Mouse (Mus musculus): ENCODE measurements around the gene Cracr2b. TPM values are rescaled to one million over a fixed set of nuclear protein-coding genes. Genes with fewer than 3 reads are reported as not detected.
A peak's percentile ranks its signal among the peaks of the same experiment; 100 is the strongest.

Cracr2b gene
- polyA plus RNA-seq, 1 experiment from 2014 or later = 20.2 TPM

- no peaks in the 10 kb centered on the region for H3K27me3 ChIP-seq (ENCODE audit: control insufficient read depth, insufficient read depth, low read length)
- peaks cover 24% of the 10 kb centered on the region for H3K4me1 ChIP-seq (ENCODE audit: control insufficient read depth, insufficient read depth, low read length)
- H3K27ac ChIP-seq (ENCODE audit: low read length) = no peak overlapping the region
- no peak for ATAC-seq (ENCODE audit: insufficient number of reproducible peaks, insufficient read depth, low FRiP score, low read depth)
- H3K9ac ChIP-seq (replicated peaks; ENCODE audit: low read depth, low read length) = no peak overlapping the region; the same call in 1 of the 2 replicates
- peak overlapping the region; percentile 90 for H3K4me2 ChIP-seq (replicated peaks; ENCODE audit: low read depth, low read length)
- H3K4me3 ChIP-seq (ENCODE audit: low read depth, low read length) = peak overlapping the region; percentile 68
- WGBS = 65% methylated on average over 2 of the region's 2 CpGs
- no peaks in the 10 kb centered on the region for H3K9me3 ChIP-seq (ENCODE audit: control insufficient read depth, low read depth, low read length)
- peaks cover 30% of the 10 kb centered on the region for H3K36me3 ChIP-seq (ENCODE audit: control insufficient read depth, insufficient read depth, low read length)
These were observed 24.4 kb upstream of the Cracr2b start for GRCm38 (mm10) chr7:141436523-141436892.

DNA sequence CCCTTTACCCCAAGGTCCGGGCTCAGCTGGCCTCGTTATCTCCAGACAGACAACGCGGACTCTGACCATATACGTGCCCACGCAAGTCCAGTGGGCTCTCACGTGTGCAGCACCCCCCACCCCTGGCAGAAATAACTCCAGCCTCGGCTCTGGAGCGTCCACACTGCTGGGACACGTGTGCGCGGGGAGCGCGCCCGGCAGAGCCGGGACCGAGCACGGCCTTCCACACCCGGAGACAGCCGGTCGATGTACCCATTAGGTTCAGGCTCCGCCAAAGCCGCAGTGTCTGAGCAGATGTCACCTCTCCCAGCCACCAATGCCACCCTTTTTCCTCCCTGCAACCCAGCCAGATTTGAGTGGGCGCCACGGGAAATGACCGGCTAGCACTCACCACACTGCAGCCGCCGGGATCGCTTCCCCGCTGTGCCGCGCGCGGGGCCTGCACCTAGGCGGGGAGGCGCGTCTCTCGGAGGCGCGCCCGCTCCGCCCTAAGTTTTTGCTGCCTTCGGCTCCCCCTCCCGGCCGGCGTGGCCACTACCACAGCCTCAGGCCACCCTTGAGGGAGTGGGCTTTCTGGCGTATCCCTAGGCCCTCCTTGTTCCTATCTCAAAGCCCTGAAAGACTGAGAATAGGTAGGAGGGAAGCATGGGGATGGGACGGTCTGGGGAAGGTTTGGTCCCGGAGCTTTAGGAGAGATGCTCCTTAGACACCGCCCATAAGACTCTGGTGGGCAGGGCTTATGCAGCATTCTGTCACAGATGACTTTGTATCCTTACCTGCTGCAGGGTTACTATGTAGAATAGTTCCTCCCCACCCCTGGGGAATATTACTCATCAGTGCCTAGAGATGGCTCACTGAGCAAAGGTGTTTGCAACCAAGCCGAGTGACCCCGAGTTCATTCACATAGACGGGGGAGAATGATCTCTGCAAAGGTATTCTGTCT lies 23.4 kb upstream of the Cracr2b start, which contains the start of gene Slc25a22:
Gene Slc25a22 (minus strand): TSS at position 715 of the 943 bp plus-strand sequence.
- H3K9me3 ChIP-seq (ENCODE audit: control insufficient read depth, low read depth, low read length) = no peaks in the 10 kb centered on the region
- peaks cover 22% of the 10 kb centered on the region for H3K36me3 ChIP-seq (ENCODE audit: control insufficient read depth, insufficient read depth, low read length)
- 5% methylated on average over 53 of the region's 53 CpGs for WGBS
- H3K4me2 ChIP-seq (replicated peaks; ENCODE audit: low read depth, low read length) = peak within 1 kb of the TSS; percentile 90
- peak within 1 kb of the TSS; percentile 68 for H3K4me3 ChIP-seq (ENCODE audit: low read depth, low read length)
- ATAC-seq (ENCODE audit: insufficient number of reproducible peaks, insufficient read depth, low FRiP score, low read depth) = peak; percentile 74
- peak within 1 kb of the TSS; percentile 1; the same call in 1 of the 2 replicates for H3K27ac ChIP-seq (ENCODE audit: low read length)
- H3K4me1 ChIP-seq (ENCODE audit: control insufficient read depth, insufficient read depth, low read length) = peaks cover 28% of the 10 kb centered on the region
- peak within 1 kb of the TSS; percentile 69 for H3K9ac ChIP-seq (replicated peaks; ENCODE audit: low read depth, low read length)
- H3K27me3 ChIP-seq (ENCODE audit: control insufficient read depth, insufficient read depth, low read length) = no peaks in the 10 kb centered on the region

GRCm38 (mm10) chr7:141438201-141438968 lies 22.5 kb upstream of the Cracr2b start:
- peaks cover 15% of the 10 kb centered on the region; the same call in 1 of the 2 replicates for H3K36me3 ChIP-seq (ENCODE audit: control insufficient read depth, insufficient read depth, low read length)
- no peak for ATAC-seq (ENCODE audit: insufficient number of reproducible peaks, insufficient read depth, low FRiP score, low read depth)
- H3K4me2 ChIP-seq (replicated peaks; ENCODE audit: low read depth, low read length) = no peak overlapping the region
- 92% methylated on average over 12 of the region's 12 CpGs for WGBS
- H3K4me1 ChIP-seq (ENCODE audit: control insufficient read depth, insufficient read depth, low read length) = peaks cover 35% of the 10 kb centered on the region
- H3K27me3 ChIP-seq (ENCODE audit: control insufficient read depth, insufficient read depth, low read length) = no peaks in the 10 kb centered on the region
- H3K4me3 ChIP-seq (ENCODE audit: low read depth, low read length) = no peak overlapping the region
- no peak overlapping the region for H3K27ac ChIP-seq (ENCODE audit: low read length)
- H3K9me3 ChIP-seq (ENCODE audit: control insufficient read depth, low read depth, low read length) = no peaks in the 10 kb centered on the region
- H3K9ac ChIP-seq (replicated peaks; ENCODE audit: low read depth, low read length) = no peak overlapping the region

DNA sequence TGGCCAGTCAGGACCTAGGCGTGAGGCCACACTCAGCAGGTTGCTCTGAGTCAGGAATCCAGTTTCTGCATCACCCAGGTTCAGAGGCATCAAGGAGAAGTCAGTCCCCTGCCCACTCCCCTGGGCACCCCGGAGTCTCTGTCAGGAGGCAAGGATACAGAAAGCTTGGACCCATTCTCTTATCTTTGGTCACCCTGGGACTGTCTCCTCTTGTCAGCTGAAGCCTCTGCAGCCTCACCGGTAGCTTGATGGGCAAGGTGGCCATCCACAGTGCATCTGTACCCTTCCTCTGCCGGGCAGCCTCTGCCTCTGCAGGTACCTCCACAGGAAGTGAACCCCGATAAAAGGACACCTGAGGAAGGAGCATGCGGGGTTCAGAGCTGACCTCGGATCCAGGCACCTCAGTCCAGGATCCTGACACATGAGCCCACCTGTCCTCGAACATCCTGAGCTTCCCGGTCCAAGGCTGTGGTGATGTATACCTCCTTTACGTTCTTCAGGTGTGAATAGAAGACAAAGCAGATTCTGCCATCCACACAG lies 21.7 kb upstream of the Cracr2b start:
- Histone ChIP-seq H3K4me1 (ENCODE audit: control insufficient read depth, insufficient read depth, low read length) (peaks cover 36% of the 10 kb centered on the region; the same call in 1 of the 2 replicates), H3K27me3 (ENCODE audit: control insufficient read depth, insufficient read depth, low read length) (no peaks in the 10 kb centered on the region)
- no peak for ATAC-seq (ENCODE audit: insufficient number of reproducible peaks, insufficient read depth, low FRiP score, low read depth)

GRCm38 (mm10) chr7:141439811-141440210 lies 21.1 kb upstream of the Cracr2b start:
- H3K4me2 ChIP-seq (replicated peaks; ENCODE audit: low read depth, low read length) = no peak overlapping the region
- H3K4me1 ChIP-seq (ENCODE audit: control insufficient read depth, insufficient read depth, low read length) = peaks cover 37% of the 10 kb centered on the region; the same call in 1 of the 2 replicates

More for the DNA sequence above, 21.7 kb upstream of the Cracr2b start:
- no peak overlapping the region for H3K4me2 ChIP-seq (replicated peaks; ENCODE audit: low read depth, low read length)
- H3K9ac ChIP-seq (replicated peaks; ENCODE audit: low read depth, low read length) = no peak overlapping the region
- no peak overlapping the region for H3K4me3 ChIP-seq (ENCODE audit: low read depth, low read length)
- H3K27ac ChIP-seq (ENCODE audit: low read length) = no peak overlapping the region
- no peaks in the 10 kb centered on the region for H3K9me3 ChIP-seq (ENCODE audit: control insufficient read depth, low read depth, low read length)
- WGBS = 93% methylated on average over 10 of the region's 10 CpGs
- H3K36me3 ChIP-seq (ENCODE audit: control insufficient read depth, insufficient read depth, low read length) = peaks cover 15% of the 10 kb centered on the region; the same call in 1 of the 2 replicates

DNA sequence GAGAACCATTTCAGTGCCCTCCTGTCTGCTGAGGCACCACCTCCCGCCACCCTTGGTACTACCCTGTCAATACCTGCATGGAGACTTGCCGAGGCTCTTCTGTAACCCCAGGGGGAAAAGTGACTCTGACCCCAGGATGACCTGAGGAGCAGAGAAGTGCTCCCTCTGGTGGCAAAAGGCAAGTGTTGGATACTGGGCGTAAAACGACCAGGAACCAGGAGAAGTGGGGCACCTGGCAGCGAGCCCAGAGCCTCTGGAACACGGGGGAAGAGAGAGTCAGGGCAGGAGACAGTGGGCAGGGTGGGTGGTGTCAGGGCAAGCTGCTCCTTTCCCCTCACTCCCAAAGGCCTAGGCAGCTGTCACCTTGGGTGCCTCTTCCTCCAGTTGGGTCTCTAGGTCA lies 20.3 kb upstream of the Cracr2b start:
- ATAC-seq (ENCODE audit: insufficient number of reproducible peaks, insufficient read depth, low FRiP score, low read depth) = no peak
- Histone ChIP-seq H3K4me3 (ENCODE audit: low read depth, low read length) (no peak overlapping the region), H3K4me1 (ENCODE audit: control insufficient read depth, insufficient read depth, low read length) (peaks cover 32% of the 10 kb centered on the region; the same call in 1 of the 2 replicates), H3K9me3 (ENCODE audit: control insufficient read depth, low read depth, low read length) (no peaks in the 10 kb centered on the region), H3K36me3 (ENCODE audit: control insufficient read depth, insufficient read depth, low read length) (peaks cover 15% of the 10 kb centered on the region; the same call in 1 of the 2 replicates), H3K9ac (replicated peaks; ENCODE audit: low read depth, low read length) (no peak overlapping the region), H3K27ac (ENCODE audit: low read length) (no peak overlapping the region), H3K4me2 (replicated peaks; ENCODE audit: low read depth, low read length) (no peak overlapping the region), H3K27me3 (ENCODE audit: control insufficient read depth, insufficient read depth, low read length) (no peaks in the 10 kb centered on the region)
- 30% methylated on average over 6 of the region's 6 CpGs for WGBS

More at GRCm38 (mm10) chr7:141439811-141440210, 21.1 kb upstream of the Cracr2b start:
- no peak overlapping the region for H3K27ac ChIP-seq (ENCODE audit: low read length)
- ATAC-seq (ENCODE audit: insufficient number of reproducible peaks, insufficient read depth, low FRiP score, low read depth) = no peak
- H3K27me3 ChIP-seq (ENCODE audit: control insufficient read depth, insufficient read depth, low read length) = no peaks in the 10 kb centered on the region
- 91% methylated on average over 11 of the region's 11 CpGs for WGBS
- H3K36me3 ChIP-seq (ENCODE audit: control insufficient read depth, insufficient read depth, low read length) = peaks cover 15% of the 10 kb centered on the region; the same call in 1 of the 2 replicates
- H3K9ac ChIP-seq (replicated peaks; ENCODE audit: low read depth, low read length) = no peak overlapping the region
- H3K9me3 ChIP-seq (ENCODE audit: control insufficient read depth, low read depth, low read length) = no peaks in the 10 kb centered on the region
- H3K4me3 ChIP-seq (ENCODE audit: low read depth, low read length) = no peak overlapping the region

DNA sequence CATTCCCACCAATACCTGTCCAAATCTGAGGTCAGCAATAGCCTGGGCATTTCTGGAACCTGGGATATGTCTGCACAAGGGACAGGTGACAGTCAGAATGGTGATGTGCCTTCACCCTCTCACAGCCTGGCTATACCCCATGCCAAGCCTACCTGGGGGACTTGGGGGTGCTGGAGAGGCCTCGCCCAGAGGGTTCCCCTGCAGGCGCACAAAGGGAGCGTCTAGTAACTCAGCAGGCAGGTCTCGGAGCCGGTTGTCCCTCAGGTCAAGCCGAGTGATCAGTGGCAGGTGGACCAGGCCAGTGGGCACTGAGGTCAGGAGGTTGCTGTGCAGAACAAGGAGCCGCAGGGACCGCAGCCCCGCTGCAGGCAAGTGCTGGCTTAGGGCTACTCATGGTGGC lies 19.4 kb upstream of the Cracr2b start:
- Histone ChIP-seq H3K27me3 (ENCODE audit: control insufficient read depth, insufficient read depth, low read length) (no peaks in the 10 kb centered on the region), H3K4me1 (ENCODE audit: control insufficient read depth, insufficient read depth, low read length) (peaks cover 23% of the 10 kb centered on the region; the same call in 1 of the 2 replicates), H3K4me3 (ENCODE audit: low read depth, low read length) (no peak overlapping the region), H3K27ac (ENCODE audit: low read length) (no peak overlapping the region), H3K9me3 (ENCODE audit: control insufficient read depth, low read depth, low read length) (no peaks in the 10 kb centered on the region), H3K36me3 (ENCODE audit: control insufficient read depth, insufficient read depth, low read length) (peaks cover 15% of the 10 kb centered on the region; the same call in 1 of the 2 replicates), H3K4me2 (replicated peaks; ENCODE audit: low read depth, low read length) (no peak overlapping the region), H3K9ac (replicated peaks; ENCODE audit: low read depth, low read length) (no peak overlapping the region)
- 89% methylated on average over 9 of the region's 9 CpGs for WGBS
- ATAC-seq (ENCODE audit: insufficient number of reproducible peaks, insufficient read depth, low FRiP score, low read depth) = no peak

- no peaks in the 10 kb centered on the region for H3K9me3 ChIP-seq (ENCODE audit: control insufficient read depth, low read depth, low read length)
- H3K9ac ChIP-seq (replicated peaks; ENCODE audit: low read depth, low read length) = peak overlapping the region; percentile 60; the same call in 1 of the 2 replicates
- 91% methylated on average over 13 of the region's 13 CpGs for WGBS
- H3K27me3 ChIP-seq (ENCODE audit: control insufficient read depth, insufficient read depth, low read length) = no peaks in the 10 kb centered on the region
- no peak for ATAC-seq (ENCODE audit: insufficient number of reproducible peaks, insufficient read depth, low FRiP score, low read depth)
- H3K27ac ChIP-seq (ENCODE audit: low read length) = no peak overlapping the region
- peak overlapping the region; percentile 65 for H3K4me2 ChIP-seq (replicated peaks; ENCODE audit: low read depth, low read length)
- H3K4me3 ChIP-seq (ENCODE audit: low read depth, low read length) = no peak overlapping the region
- H3K36me3 ChIP-seq (ENCODE audit: control insufficient read depth, insufficient read depth, low read length) = peaks cover 15% of the 10 kb centered on the region; the same call in 1 of the 2 replicates
- peaks cover 17% of the 10 kb centered on the region; the same call in 1 of the 2 replicates for H3K4me1 ChIP-seq (ENCODE audit: control insufficient read depth, insufficient read depth, low read length)
These were observed 18.7 kb upstream of the Cracr2b start for GRCm38 (mm10) chr7:141442199-141442598.

Data from stomach, embryonic 14.5 days (tissue).